Mouse (Mus musculus) embryonic facial prominence, embryonic 11.5 days (tissue): ENCODE measurements around the gene Tpcn2. TPM values are rescaled to one million over a fixed set of nuclear protein-coding genes. Genes with fewer than 3 reads are reported as not detected.

Experiments
- polyA plus RNA-seq: library from polyadenylated mRNA; unstranded; fragments of >200 nt; fragmentation: Nextera tagmentation; extraction: Ambion mirVana; gene quantifications from 2 replicates; pipeline ENCODE4 v1.2.1, GENCODE M21; 2014

Tpcn2 gene
- polyA plus RNA-seq, 1 experiment from 2014 or later = 2.2 TPM

Other genes starting within 250 kb of the Tpcn2 start
- 0.84 TPM in 1 of 2 replicates, not detected in the other for gene 1810010D01Rik, start 75.9 kb downstream of the Tpcn2 start, polyA plus RNA-seq
- gene Mrgprf, start 16.8 kb upstream of the Tpcn2 start, polyA plus RNA-seq = 0.10 and 0.20 TPM in 2 replicates
- not detected in 2 replicates for gene Mrgprd, start 30.8 kb upstream of the Tpcn2 start, polyA plus RNA-seq